Mouse (Mus musculus): ENCODE measurements at regions not wholly inside any gene's neighbourhood (a gene's known extent, or its start where the extent isn't known, plus 50 kb on each side); places are given as distances from the start of the nearest gene placed in this dataset.
A peak's percentile ranks its signal among the peaks of the same experiment; 100 is the strongest.

DNA sequence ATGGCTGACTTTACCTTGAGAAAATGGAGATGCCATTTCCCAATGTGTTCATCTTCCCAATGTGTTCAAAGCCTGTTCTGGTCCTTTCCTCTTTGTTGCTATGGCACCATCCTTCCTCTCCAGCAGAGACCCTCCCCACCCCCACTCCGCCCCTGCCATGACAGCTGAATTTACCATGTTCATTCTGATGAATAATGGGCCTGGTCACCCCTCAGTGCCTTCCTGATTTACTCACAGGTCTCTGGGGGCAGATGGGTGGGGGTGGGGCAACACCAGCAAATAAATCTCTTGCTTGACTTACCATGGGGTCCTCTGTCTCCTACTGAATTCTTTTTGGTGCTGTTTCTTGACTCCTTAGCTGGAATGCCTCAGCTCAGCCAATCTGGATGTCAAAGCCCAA lies 170.9 kb upstream of the Fbxl4 start:
- TF ChIP-seq GATA4 (IDR thresholded peaks at IDR 0.05; ENCODE audit: insufficient replicate concordance, low read length), result no peak

DNA sequence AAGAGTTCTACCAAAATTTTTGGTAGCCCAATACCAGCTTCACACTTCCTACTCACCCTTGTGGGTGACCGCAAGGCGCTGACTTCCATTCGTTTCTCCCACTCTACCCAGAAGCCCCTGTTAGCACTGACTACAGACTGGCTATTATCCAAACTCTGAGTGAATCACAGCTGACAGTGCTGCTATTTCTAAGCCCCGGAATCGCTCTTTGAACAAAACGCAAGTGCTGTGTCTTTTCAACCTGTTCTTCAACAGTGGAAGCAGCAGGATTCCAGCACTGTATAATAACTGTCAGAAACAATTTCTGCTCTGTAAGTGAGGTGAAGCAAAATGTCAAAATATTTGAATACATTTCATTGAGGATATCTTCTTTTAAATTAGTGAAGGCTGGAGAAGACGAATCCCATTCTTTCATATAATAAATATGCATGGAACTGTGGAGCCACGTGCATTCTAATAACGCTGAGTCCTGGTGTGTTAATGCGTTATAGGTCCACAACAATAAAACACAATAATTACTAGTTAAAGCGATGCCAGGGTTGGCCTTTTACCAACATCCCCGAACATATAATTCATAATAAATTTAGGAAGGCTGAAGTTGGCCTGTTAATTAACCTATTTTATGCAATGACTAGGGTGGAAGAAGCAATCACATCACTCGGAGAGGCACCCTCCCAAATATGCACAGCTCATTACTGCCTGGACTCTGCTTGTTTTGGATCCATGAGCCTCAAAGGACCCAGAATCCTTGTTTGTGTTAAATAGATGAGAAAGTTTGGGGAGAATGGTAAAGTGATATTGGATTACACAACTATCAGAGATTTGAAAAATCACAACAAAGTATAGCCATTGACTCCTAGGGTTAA lies 169.0 kb upstream of the Fbxl4 start:
- no peak for TF ChIP-seq GATA4 (IDR thresholded peaks at IDR 0.05; ENCODE audit: insufficient replicate concordance, low read length)

DNA sequence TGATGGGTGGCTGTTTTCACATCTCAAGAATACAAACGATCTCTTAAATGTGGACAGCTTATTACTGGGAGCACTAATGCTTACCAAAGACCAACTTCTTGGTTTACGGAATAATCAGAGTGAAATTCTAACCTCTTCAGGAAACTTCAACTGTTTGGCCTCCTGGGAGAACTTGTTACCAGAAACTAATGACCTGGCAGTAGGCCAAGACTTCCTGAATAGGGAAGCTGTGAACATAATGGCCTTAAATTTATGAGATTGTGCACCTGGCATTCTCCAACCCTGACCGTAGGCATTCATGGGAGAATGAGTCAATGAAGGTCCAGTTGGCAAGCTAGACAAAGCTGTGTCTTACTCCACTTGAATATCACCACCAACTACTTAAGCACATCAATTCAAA lies 160.8 kb upstream of the Fbxl4 start:
- no peak for TF ChIP-seq GATA4 (IDR thresholded peaks at IDR 0.05; ENCODE audit: insufficient replicate concordance, low read length)

GRCm38 (mm10) chr4:22208531-22208930 lies 148.8 kb upstream of the Fbxl4 start:
- no peak for TF ChIP-seq GATA4 (IDR thresholded peaks at IDR 0.05; ENCODE audit: insufficient replicate concordance, low read length)

DNA sequence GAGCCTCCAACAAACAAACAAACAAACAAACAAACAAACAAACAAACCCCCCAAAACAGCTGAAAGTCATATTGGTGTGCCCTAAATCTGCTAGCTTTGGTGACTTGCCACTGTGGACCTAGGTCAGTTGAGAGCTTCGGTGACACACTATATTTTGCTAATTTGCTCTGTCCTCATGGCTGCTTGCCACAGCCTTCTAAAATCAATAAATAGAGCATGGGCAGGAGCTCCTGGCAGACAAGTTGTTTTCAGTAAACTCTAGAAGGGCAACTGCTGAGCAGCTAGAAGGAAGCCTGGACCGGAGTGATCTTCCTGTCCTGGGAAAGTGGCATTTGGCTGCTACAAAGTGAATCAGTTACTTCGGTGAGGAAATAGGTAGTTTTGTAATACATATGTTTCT lies 119.7 kb upstream of the Fbxl4 start:
- TF ChIP-seq GATA4 (IDR thresholded peaks at IDR 0.05; ENCODE audit: insufficient replicate concordance, low read length), result no peak

DNA sequence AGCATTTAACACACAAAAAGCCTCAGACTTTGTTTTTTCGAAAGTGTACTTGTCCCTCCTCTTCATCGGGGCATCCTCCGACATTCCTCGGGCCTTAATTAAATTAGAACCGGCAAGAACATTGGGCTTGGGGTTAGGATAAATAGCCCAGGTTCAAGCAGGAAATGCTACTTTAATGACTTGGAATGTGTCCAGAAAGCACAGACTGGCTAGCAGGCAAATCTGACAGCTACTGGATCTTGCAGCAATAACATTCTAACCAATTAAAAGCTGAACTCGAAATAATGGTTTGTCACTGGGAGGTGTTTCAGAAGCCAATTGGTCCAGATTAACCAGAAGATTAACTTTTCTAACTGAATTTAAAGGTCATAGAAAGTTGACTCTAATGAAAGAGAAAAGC lies 93.4 kb upstream of the Fbxl4 start:
- TF ChIP-seq GATA4 (IDR thresholded peaks at IDR 0.05; ENCODE audit: insufficient replicate concordance, low read length), result peak; percentile 15; the same call in 1 of the 2 replicates

DNA sequence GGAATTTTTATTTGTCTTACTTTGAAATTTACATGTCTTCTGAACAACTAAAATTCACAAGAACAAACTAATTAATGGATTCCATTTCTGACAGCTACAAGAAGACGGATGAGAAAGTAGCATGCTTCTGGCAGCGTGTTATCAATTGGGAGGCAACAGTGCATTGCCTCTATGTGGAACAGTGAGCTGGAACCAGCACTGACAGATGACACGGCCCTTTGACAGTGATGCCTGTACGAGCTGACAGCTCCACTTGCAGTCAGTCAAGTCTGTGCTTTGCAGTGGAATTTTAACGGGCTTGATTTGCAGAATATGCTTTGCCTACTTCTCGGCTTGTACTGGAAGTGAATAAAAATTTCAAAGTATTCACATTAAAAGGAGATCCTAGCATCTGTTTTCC lies 88.3 kb upstream of the Fbxl4 start:
- no peak for TF ChIP-seq GATA4 (IDR thresholded peaks at IDR 0.05; ENCODE audit: insufficient replicate concordance, low read length)

- TF ChIP-seq GATA4 (IDR thresholded peaks at IDR 0.05; ENCODE audit: insufficient replicate concordance, low read length), result no peak
Measured at GRCm38 (mm10) chr4:22274178-22274577, 83.2 kb upstream of the Fbxl4 start.

- TF ChIP-seq GATA4 (IDR thresholded peaks at IDR 0.05; ENCODE audit: insufficient replicate concordance, low read length), result no peak
Measured at GRCm38 (mm10) chr4:22282536-22283323, 74.6 kb upstream of the Fbxl4 start.

DNA sequence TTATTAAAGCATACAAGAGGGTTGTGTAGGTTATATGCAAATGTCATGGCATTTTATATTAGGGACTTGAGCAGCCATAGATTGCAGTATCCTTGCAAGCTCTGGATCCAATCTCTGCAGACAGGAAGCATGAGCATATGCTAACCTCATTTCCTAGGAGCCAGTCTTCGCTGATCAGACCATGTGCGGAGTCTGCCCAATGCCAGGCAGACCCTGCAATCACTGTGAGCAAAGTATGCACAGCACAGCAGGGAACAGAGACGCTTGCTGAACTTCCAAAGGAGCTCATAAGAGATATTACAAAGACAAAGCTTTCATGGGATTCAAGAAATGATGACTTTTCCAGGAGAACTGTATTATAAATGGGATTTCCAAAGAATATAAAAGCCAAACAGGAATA lies 65.2 kb upstream of the Fbxl4 start:
- no peak for TF ChIP-seq GATA4 (IDR thresholded peaks at IDR 0.05; ENCODE audit: insufficient replicate concordance, low read length)

- no peak for TF ChIP-seq GATA4 (IDR thresholded peaks at IDR 0.05; ENCODE audit: insufficient replicate concordance, low read length)
Measured at GRCm38 (mm10) chr4:22300206-22300605, 57.1 kb upstream of the Fbxl4 start.

DNA sequence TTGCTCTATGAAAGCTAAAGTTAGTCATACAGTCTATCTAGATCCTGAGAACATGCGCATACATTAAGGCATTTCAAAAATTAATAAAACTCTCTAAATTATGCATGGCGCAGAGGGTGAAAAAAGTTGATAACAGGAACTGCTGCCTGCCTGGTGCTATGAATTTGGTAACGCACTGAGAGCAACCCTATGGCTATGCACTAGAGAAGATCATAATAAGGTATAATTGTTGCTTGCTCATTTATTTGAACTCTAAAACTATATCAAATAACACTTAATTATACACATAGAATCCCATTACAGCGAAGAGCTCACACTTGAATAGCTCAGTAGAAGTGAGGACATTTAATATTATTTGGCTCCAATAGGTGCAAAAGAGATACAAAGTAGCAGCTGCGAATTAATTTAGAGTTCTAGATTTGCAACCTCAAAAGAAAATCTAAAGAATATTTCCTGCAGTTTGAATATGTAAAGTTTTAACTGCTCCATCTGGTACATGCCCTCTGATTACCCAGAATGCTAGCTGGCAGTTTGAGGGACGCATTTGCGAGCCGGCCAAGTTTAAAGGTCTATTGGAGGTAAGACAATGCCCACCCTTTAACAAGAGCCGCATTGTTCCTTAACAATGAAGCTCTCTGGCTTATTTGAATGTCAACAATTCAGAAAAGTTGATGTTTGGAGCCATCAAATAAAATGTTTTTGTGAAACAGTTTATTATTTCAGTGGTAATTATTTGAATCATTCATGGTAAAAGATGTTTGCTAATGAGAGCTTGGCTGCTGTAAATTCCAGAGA lies 56.0 kb upstream of the Fbxl4 start:
- no peak for TF ChIP-seq GATA4 (IDR thresholded peaks at IDR 0.05; ENCODE audit: insufficient replicate concordance, low read length)

- no peak for TF ChIP-seq GATA4 (IDR thresholded peaks at IDR 0.05; ENCODE audit: insufficient replicate concordance, low read length)
Measured at GRCm38 (mm10) chr4:22301943-22302215, 55.5 kb upstream of the Fbxl4 start.

DNA sequence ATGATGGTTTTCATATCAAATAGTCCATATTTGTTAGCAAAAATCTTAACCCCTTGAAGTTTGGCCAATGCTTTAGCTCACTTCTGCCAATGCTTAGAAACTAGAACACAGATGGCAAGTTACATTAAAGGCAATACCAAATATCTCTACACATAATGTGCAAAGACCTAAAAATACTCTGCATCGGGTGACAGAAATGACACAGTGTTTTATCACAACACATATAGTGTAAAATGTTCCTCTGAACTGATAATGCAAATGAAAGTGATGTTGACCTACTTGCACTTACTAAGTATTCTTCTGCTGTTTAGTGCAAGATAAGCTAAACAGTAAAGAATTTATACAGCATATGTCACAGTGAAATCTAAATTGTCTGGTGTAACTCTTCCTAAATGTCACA lies 55.1 kb upstream of the Fbxl4 start:
- TF ChIP-seq GATA4 (IDR thresholded peaks at IDR 0.05; ENCODE audit: insufficient replicate concordance, low read length), result no peak

All from liver, adult (tissue).